In the genomic region with DNA sequence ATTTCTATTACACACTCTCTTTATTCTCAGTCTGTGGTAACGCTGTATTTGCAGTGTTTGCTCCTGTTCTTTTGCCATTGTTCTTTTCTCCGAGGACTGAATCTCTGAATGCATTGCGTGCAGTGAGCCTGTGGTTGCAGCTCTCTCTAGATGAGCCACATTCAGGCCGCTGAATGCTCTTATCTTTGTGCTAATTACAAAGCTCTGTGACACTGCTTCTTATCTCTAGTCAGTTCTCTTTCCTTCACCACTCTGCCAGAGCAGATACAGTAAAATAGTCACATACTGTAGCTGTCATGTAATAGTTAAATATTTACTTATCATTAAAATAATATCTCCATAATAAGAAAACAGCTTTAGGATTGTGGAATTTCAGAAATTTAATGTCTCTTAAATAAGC, we compare ENCODE assay signal across 20 mouse cellular contexts. TPM values are rescaled to one million over a fixed set of nuclear protein-coding genes. Genes with fewer than 3 reads are reported as not detected.
DNase-seq lines count a peak whose midpoint lies in the region; ATAC-seq lines count a peak whose summit lies in the region.
"Had no signal": no experiment of that assay in that cellular context is flagged by ENCODE, and none has a peak within 500 bp of the region (broad histone marks: within the 10 kb centered on the region; RNA-seq: fewer than 3 reads in every experiment).

No protein-coding gene starts in this region.

- no peak for ATAC-seq in heart, embryonic 12.5 days (ENCODE audit: insufficient number of reproducible peaks, low FRiP score)
- no peak for ATAC-seq in midbrain, embryonic 13.5 days
- ATAC-seq in midbrain, embryonic 16.5 days, result no peak
- ATAC-seq in liver, embryonic 11.5 days (replicated peaks; ENCODE audit: low FRiP score), result peak; percentile 88
- ATAC-seq in megakaryocyte-erythroid progenitor cell, adult 5-6 weeks (replicated peaks; ENCODE audit: low FRiP score, low TSS enrichment, poor library complexity, severe bottlenecking), result peak; percentile 91

- no peaks in the 10 kb centered on the region for H3K9me3 ChIP-seq in heart, embryonic 12.5 days (replicated peaks)
- H3K9me3 ChIP-seq in midbrain, embryonic 13.5 days, result no peaks in the 10 kb centered on the region
- no peaks in the 10 kb centered on the region for H3K9me3 ChIP-seq in midbrain, embryonic 16.5 days (replicated peaks; ENCODE audit: control insufficient read depth, low read length, poor library complexity, severe bottlenecking)
- H3K9me3 ChIP-seq in liver, embryonic 11.5 days (ENCODE audit: control insufficient read depth, low read length), result no peaks in the 10 kb centered on the region
- H3K9me3 ChIP-seq: forebrain, embryonic 12.5 days; limb, embryonic 12.5 days had no signal

- peak overlapping the region; percentile 30 for H3K4me2 ChIP-seq in heart, embryonic 12.5 days
- no peak overlapping the region for H3K4me2 ChIP-seq in midbrain, embryonic 13.5 days (replicated peaks)
- no peak overlapping the region for H3K4me2 ChIP-seq in midbrain, embryonic 16.5 days (ENCODE audit: low read length)
- peak overlapping the region; percentile 13 for H3K4me2 ChIP-seq in liver, embryonic 11.5 days
- H3K4me2 ChIP-seq: forebrain, embryonic 12.5 days; limb, embryonic 12.5 days had no signal

- no peak for DNase-seq in heart, postnatal 14 days
- no peak for DNase-seq in liver, embryonic 11.5 days (ENCODE audit: low spot score)
- DNase-seq in thymus, postnatal 36 days, result no peak
- no peak for DNase-seq in gastrocnemius, adult 8-10 months (ENCODE audit: low spot score in 2 of 2)
- DNase-seq: cerebellum, adult 11 months; cerebellum, postnatal 14 days; gastrocnemius, postnatal 36 days; kidney, adult 9 months; kidney, postnatal 4 days; right cerebral cortex, adult 18-20 months had no signal

- WGBS in heart, embryonic 12.5 days, result 11% methylated on average over 4 of the region's 4 CpGs
- 54% methylated on average over 4 of the region's 4 CpGs for WGBS in midbrain, embryonic 13.5 days
- WGBS in midbrain, embryonic 16.5 days, result 46% methylated on average over 4 of the region's 4 CpGs
- 29% methylated on average over 4 of the region's 4 CpGs for WGBS in liver, embryonic 11.5 days

- 0 out of 2 replicates have a peak, but pooled peaks cover 5% of the 10 kb centered on the region for H3K36me3 ChIP-seq in heart, embryonic 12.5 days
- H3K36me3 ChIP-seq in midbrain, embryonic 13.5 days, result no peaks in the 10 kb centered on the region
- peaks cover 6% of the 10 kb centered on the region; the same call in 1 of the 2 replicates for H3K36me3 ChIP-seq in midbrain, embryonic 16.5 days (ENCODE audit: control insufficient read depth, insufficient read depth, low read length)
- no peaks in the 10 kb centered on the region; the same call in 1 of the 2 replicates for H3K36me3 ChIP-seq in liver, embryonic 11.5 days (ENCODE audit: control insufficient read depth, insufficient read depth, low read length)
- H3K36me3 ChIP-seq: forebrain, embryonic 12.5 days had no signal

- peaks cover 5% of the 10 kb centered on the region; the same call in 1 of the 2 replicates for H3K4me1 ChIP-seq in heart, embryonic 12.5 days (replicated peaks)
- peaks cover 12% of the 10 kb centered on the region for H3K4me1 ChIP-seq in midbrain, embryonic 13.5 days (replicated peaks)
- H3K4me1 ChIP-seq in midbrain, embryonic 16.5 days (ENCODE audit: control insufficient read depth, insufficient read depth, low read length), result peaks cover 2% of the 10 kb centered on the region; the same call in 1 of the 2 replicates
- peaks cover 3% of the 10 kb centered on the region; the same call in 1 of the 2 replicates for H3K4me1 ChIP-seq in liver, embryonic 11.5 days (replicated peaks; ENCODE audit: control insufficient read depth, insufficient read depth, low read length)
- H3K4me1 ChIP-seq: limb, embryonic 12.5 days had no signal

- H3K4me3 ChIP-seq in heart, embryonic 12.5 days, result no peak overlapping the region
- no peak overlapping the region for H3K4me3 ChIP-seq in midbrain, embryonic 13.5 days (replicated peaks)
- H3K4me3 ChIP-seq in midbrain, embryonic 16.5 days (ENCODE audit: low read depth, low read length), result no peak overlapping the region
- no peak overlapping the region for H3K4me3 ChIP-seq in liver, embryonic 11.5 days (ENCODE audit: low read depth, low read length)
- H3K4me3 ChIP-seq: forebrain, embryonic 12.5 days; limb, embryonic 12.5 days had no signal

- no peak overlapping the region for H3K27ac ChIP-seq in heart, embryonic 12.5 days (ENCODE audit: poor library complexity, severe bottlenecking)
- peak overlapping the region; percentile 44; the same call in 1 of the 2 replicates for H3K27ac ChIP-seq in midbrain, embryonic 13.5 days
- no peak overlapping the region for H3K27ac ChIP-seq in midbrain, embryonic 16.5 days (ENCODE audit: low read length)
- H3K27ac ChIP-seq in liver, embryonic 11.5 days (ENCODE audit: low read depth, low read length), result no peak overlapping the region
- H3K27ac ChIP-seq: forebrain, embryonic 12.5 days; limb, embryonic 12.5 days had no signal

- intact Hi-C loops in heart, postnatal 14 days (cut with DNase I), result no loop called here

- no peaks in the 10 kb centered on the region for H3K27me3 ChIP-seq in heart, embryonic 12.5 days (replicated peaks)
- H3K27me3 ChIP-seq in midbrain, embryonic 13.5 days, result no peaks in the 10 kb centered on the region
- H3K27me3 ChIP-seq in midbrain, embryonic 16.5 days (ENCODE audit: control insufficient read depth, insufficient read depth, low read depth, low read length), result no peaks in the 10 kb centered on the region
- H3K27me3 ChIP-seq in liver, embryonic 11.5 days (replicated peaks; ENCODE audit: control insufficient read depth, insufficient read depth, low read length), result no peaks in the 10 kb centered on the region
- H3K27me3 ChIP-seq: forebrain, embryonic 12.5 days; limb, embryonic 12.5 days had no signal

- H3K9ac ChIP-seq in heart, embryonic 12.5 days, result no peak overlapping the region
- no peak overlapping the region for H3K9ac ChIP-seq in midbrain, embryonic 13.5 days (replicated peaks)
- H3K9ac ChIP-seq in midbrain, embryonic 16.5 days (ENCODE audit: low read depth, low read length), result no peak overlapping the region
- H3K9ac ChIP-seq in liver, embryonic 11.5 days (ENCODE audit: low read depth, low read length), result no peak overlapping the region
- H3K9ac ChIP-seq: forebrain, embryonic 12.5 days; limb, embryonic 12.5 days had no signal

RNA-seq across cellular contexts. Expression of a gene that starts 47.3 kb away (rescaled TPM):
- polyA plus RNA-seq in heart, embryonic 12.5 days (2016; fragmentation: Nextera tagmentation; extraction: Ambion mirVana), result 5.0 and 5.5 TPM in 2 replicates
- total RNA-seq in heart, postnatal 14 days (2021), result 1 to 10 TPM; 3.3 to 3.4 TPM
- 14.2 and 14.3 TPM in 2 replicates for polyA plus RNA-seq in midbrain, embryonic 13.5 days (2015; fragmentation: Nextera tagmentation; extraction: Ambion mirVana)
- 12.9 and 13.8 TPM in 2 replicates for polyA plus RNA-seq in midbrain, embryonic 16.5 days (2015; fragmentation: Nextera tagmentation; extraction: Ambion mirVana)
- polyA plus RNA-seq in liver, embryonic 11.5 days (2014; fragmentation: Nextera tagmentation; extraction: Ambion mirVana), result 4.7 and 5.5 TPM in 2 replicates
- total RNA-seq in megakaryocyte-erythroid progenitor cell, adult 5-6 weeks (2014; fragmentation: Nextera tagmentation), result 3.5 and 7.1 TPM in 2 replicates
- 1.9 and 4.5 TPM in 2 replicates for total RNA-seq in megakaryocyte-erythroid progenitor cell, adult 5-6 weeks (2017)
- 1 to 10 TPM in 1 of 4 experiments, under 1 TPM in 3; 0.60 to 1.1 (median 0.86) TPM for total RNA-seq in gastrocnemius, adult 8-10 months (2022)

RNA-seq across cellular contexts. Expression of a gene that starts 50.2 kb away (rescaled TPM):
- not detected in 2 replicates for polyA plus RNA-seq in heart, embryonic 12.5 days (2016; fragmentation: Nextera tagmentation; extraction: Ambion mirVana)
- total RNA-seq in heart, postnatal 14 days (2021), result not detected
- polyA plus RNA-seq in midbrain, embryonic 13.5 days (2015; fragmentation: Nextera tagmentation; extraction: Ambion mirVana), result 0.13 and 0.15 TPM in 2 replicates
- polyA plus RNA-seq in midbrain, embryonic 16.5 days (2015; fragmentation: Nextera tagmentation; extraction: Ambion mirVana), result 0.10 and 0.21 TPM in 2 replicates
- polyA plus RNA-seq in liver, embryonic 11.5 days (2014; fragmentation: Nextera tagmentation; extraction: Ambion mirVana), result not detected in 2 replicates
- total RNA-seq in megakaryocyte-erythroid progenitor cell, adult 5-6 weeks (2014; fragmentation: Nextera tagmentation), result not detected in 2 replicates
- not detected in 2 replicates for total RNA-seq in megakaryocyte-erythroid progenitor cell, adult 5-6 weeks (2017)
- not detected for total RNA-seq in gastrocnemius, adult 8-10 months (2022)
- total RNA-seq: gastrocnemius, postnatal 36 days; hematopoietic stem cell, adult 5-6 weeks; layer of hippocampus, postnatal 10 days had no signal
- polyA plus RNA-seq: limb, embryonic 12.5 days; lung, embryonic 16.5 days; small intestine, adult 2 months had no signal

Comparison
In these comparisons a context has a peak if more than half of its experiments do, and no peak if none do; other contexts are left out.
1. ATAC-seq: peak in liver, embryonic 11.5 days (single experiment) and megakaryocyte-erythroid progenitor cell, adult 5-6 weeks (single experiment); none in heart, embryonic 12.5 days (single experiment), midbrain, embryonic 13.5 days (single experiment) and midbrain, embryonic 16.5 days (single experiment).
2. H3K4me2 ChIP-seq: peak in heart, embryonic 12.5 days (single experiment) and liver, embryonic 11.5 days (single experiment); none in midbrain, embryonic 13.5 days (single experiment) and midbrain, embryonic 16.5 days (single experiment).